Comparison of ENCODE assay signal across 9 mouse cellular contexts in the genomic region with DNA sequence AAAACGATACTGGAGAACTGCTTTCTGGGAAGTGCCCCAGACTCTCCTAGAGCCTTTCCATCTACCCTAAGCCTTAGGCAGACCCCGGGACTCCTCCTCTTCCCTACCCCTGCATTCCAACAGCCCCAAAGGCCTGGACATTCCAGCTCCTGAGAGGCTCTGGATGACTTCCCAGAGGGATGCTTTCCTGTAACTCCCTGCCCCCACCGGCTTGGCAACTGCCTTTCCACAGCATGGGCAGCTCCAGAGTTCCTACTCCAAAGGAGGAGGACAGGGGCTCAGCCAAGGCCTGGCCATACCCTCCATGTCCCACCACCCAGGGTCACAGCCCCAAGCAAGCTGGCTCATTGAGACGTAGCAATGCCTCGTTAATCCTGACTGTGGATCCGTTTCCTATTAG. TPM values are rescaled to one million over a fixed set of nuclear protein-coding genes. Genes with fewer than 3 reads are reported as not detected.
A peak's percentile ranks its signal among the peaks of the same experiment; 100 is the strongest.
DNase-seq lines count a peak whose midpoint lies in the region; ATAC-seq and TF ChIP-seq lines count a peak whose summit lies in the region.
"Had no signal": no experiment of that assay in that cellular context is flagged by ENCODE, and none has a peak within 500 bp of the region (broad histone marks: within the 10 kb centered on the region; RNA-seq: fewer than 3 reads in every experiment).

No protein-coding gene starts in this region.

- H3K9ac ChIP-seq in liver, postnatal 0 days (replicated peaks) = no peak overlapping the region

- no peaks in the 10 kb centered on the region for H3K9me3 ChIP-seq in liver, postnatal 0 days (ENCODE audit: low read length)

- H3K4me2 ChIP-seq in liver, postnatal 0 days (ENCODE audit: low read depth, low read length) = no peak overlapping the region

- intact Hi-C loops in left cerebral cortex, postnatal 4 days (cut with DNase I) = no loop called here
- intact Hi-C loops in left cerebral cortex, adult 2 months (cut with DNase I) = no loop called here
- intact Hi-C loops in heart, postnatal 36 days (cut with DNase I) = no loop called here

- H3K4me1 ChIP-seq in lung, adult 2 months (ENCODE audit: control insufficient read depth, insufficient read depth, low read length) = peaks cover 18% of the 10 kb centered on the region
- H3K4me1 ChIP-seq in liver, postnatal 0 days (ENCODE audit: insufficient read depth) = peaks cover 19% of the 10 kb centered on the region

- no peak overlapping the region for H3K27ac ChIP-seq in left cerebral cortex, adult 2 months
- no peak overlapping the region for H3K27ac ChIP-seq in liver, postnatal 0 days (ENCODE audit: low read depth)

- WGBS in lung, adult 2 months = 45% methylated on average over 6 of the region's 6 CpGs
- 84% methylated on average over 6 of the region's 6 CpGs for WGBS in liver, postnatal 0 days (ENCODE audit: insufficient replicate concordance)

- no peak for TF ChIP-seq POLR2A in lung, adult 2 months (IDR thresholded peaks at IDR 0.05; ENCODE audit: borderline replicate concordance, extremely low read depth, low read depth, low read length)

- peak; percentile 63 for DNase-seq in left cerebral cortex, postnatal 4 days
- no peak for DNase-seq in left cerebral cortex, adult 2 months (ENCODE audit: extremely low spot score in 1 of 2, low spot score in 2 of 2)
- DNase-seq in heart, adult 18-20 months = peak; percentile 75 to 82
- DNase-seq in heart, postnatal 36 days = peak; percentile 64 to 70
- peak; percentile 75 for DNase-seq in lung, adult 2 months
- DNase-seq in thymus, postnatal 0 days (ENCODE audit: low spot score) = no peak
- no peak for DNase-seq in liver, postnatal 0 days
- no peak for DNase-seq in left cerebral cortex, adult 18-20 months (ENCODE audit: low spot score in 2 of 2)

- ATAC-seq in liver, postnatal 0 days = no peak

- peaks cover 7% of the 10 kb centered on the region; the same call in 1 of the 2 replicates for H3K36me3 ChIP-seq in liver, postnatal 0 days (replicated peaks; ENCODE audit: insufficient read depth, low read length)

- H3K4me3 ChIP-seq in left cerebral cortex, adult 2 months = no peak overlapping the region
- H3K4me3 ChIP-seq in lung, adult 2 months (replicated peaks; ENCODE audit: extremely low read depth, low read depth, low read length) = no peak overlapping the region
- H3K4me3 ChIP-seq in liver, postnatal 0 days (ENCODE audit: low read depth, low read length) = no peak overlapping the region
- H3K4me3 ChIP-seq: megakaryocyte, embryonic 14.5 days had no signal

- no peak for TF ChIP-seq EP300 in liver, postnatal 0 days (IDR thresholded peaks at IDR 0.05; ENCODE audit: low read depth)

- H3K27me3 ChIP-seq in liver, postnatal 0 days (ENCODE audit: insufficient read depth, low read length) = no peaks in the 10 kb centered on the region

- no peak for TF ChIP-seq CTCF in left cerebral cortex, adult 2 months (IDR thresholded peaks at IDR 0.05)
- TF ChIP-seq CTCF in lung, adult 2 months (IDR thresholded peaks at IDR 0.05; ENCODE audit: insufficient read depth, low read length) = no peak
- TF ChIP-seq CTCF in liver, postnatal 0 days (IDR thresholded peaks at IDR 0.05; ENCODE audit: low read depth) = no peak

RNA-seq across cellular contexts. Expression of a gene that starts 21.2 kb away (rescaled TPM):
- total RNA-seq in left cerebral cortex, postnatal 4 days (2021) = 100 to 1,000 TPM; 229 to 232 TPM
- 100 to 1,000 TPM; 118 to 119 TPM for total RNA-seq in left cerebral cortex, adult 2 months (2021)
- 1 to 10 TPM; 3.5 to 7.0 TPM for total RNA-seq in heart, adult 18-20 months (2021)
- total RNA-seq in heart, postnatal 36 days (2021) = 1 to 10 TPM; 7.5 to 9.2 TPM
- polyA plus RNA-seq in lung, adult 2 months (2012; rRNA removed) = 245 and 250 TPM in 2 replicates
- polyA plus RNA-seq in thymus, postnatal 0 days (2015; fragmentation: Nextera tagmentation; extraction: Ambion mirVana) = 32.2 and 33.7 TPM in 2 replicates
- 10.3 and 11.8 TPM in 2 replicates for polyA plus RNA-seq in liver, postnatal 0 days (2015; fragmentation: Nextera tagmentation; extraction: Ambion mirVana)
- total RNA-seq in left cerebral cortex, adult 18-20 months (2021) = 100 to 1,000 TPM; 101 to 110 TPM

Comparison
In these comparisons a context has a peak if more than half of its experiments do, and no peak if none do; other contexts are left out.
1. DNase-seq: peak in left cerebral cortex, postnatal 4 days (single experiment), heart, adult 18-20 months (2 of 2), heart, postnatal 36 days (2 of 2) and lung, adult 2 months (single experiment); none in left cerebral cortex, adult 2 months (0 of 2), thymus, postnatal 0 days (single experiment), liver, postnatal 0 days (single experiment) and left cerebral cortex, adult 18-20 months (0 of 2).
2. RNA of a gene that starts 21.2 kb away (total RNA-seq): 229 to 232 TPM in left cerebral cortex, postnatal 4 days, 118 to 119 TPM in left cerebral cortex, adult 2 months and 101 to 110 TPM in left cerebral cortex, adult 18-20 months; 7.5 to 9.2 TPM in heart, postnatal 36 days and 3.5 to 7.0 TPM in heart, adult 18-20 months; every median in the first group is over 4 times any median in the second.